Mouse (Mus musculus): ENCODE results near the gene Ddrgk1. TPM values are rescaled to one million over a fixed set of nuclear protein-coding genes. Genes with fewer than 3 reads are reported as not detected.
"Not testable (repeated sequence)": the region's sequence is repeated elsewhere in the genome, so short reads cannot be mapped to it uniquely, and the experiment has no call there.

The Ddrgk1 gene
- polyA plus RNA-seq, 1 experiment from 2014 or later = 138 TPM

DNA sequence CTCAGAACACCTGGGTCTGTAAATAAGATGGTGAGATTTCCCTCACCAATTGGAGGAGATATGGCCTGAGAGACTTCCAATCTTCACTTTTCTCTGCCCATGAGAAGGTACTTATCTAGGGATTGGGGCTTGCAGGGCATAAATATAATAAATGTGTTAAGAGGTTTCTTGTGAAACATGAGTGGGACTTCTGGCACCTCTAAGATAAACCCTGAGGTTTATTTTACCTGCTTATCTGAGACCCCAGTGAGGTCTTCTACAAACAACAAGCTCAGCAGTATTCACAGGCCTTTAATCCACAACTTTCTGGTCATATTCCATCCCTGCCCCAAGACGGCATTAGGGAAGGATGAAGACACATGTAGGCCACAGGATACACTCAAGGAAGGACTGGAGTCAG is 10.7 kb downstream of the Ddrgk1 start:
- ATAC-seq (no peak), DNase-seq (ENCODE audit: low read depth, low spot score) (no peak)
- ChIA-PET CTCF (no interaction called here), POLR2A (no interaction called here)
- in situ Hi-C loops (cut with MboI; ENCODE audit: low pct_unique_long_range_greater_than_20kb) = no loop called here
- TF ChIP-seq CTCF (IDR thresholded peaks at IDR 0.05) = no peak
- H3K27me3 ChIP-seq = no peaks in the 10 kb centered on the region

DNA sequence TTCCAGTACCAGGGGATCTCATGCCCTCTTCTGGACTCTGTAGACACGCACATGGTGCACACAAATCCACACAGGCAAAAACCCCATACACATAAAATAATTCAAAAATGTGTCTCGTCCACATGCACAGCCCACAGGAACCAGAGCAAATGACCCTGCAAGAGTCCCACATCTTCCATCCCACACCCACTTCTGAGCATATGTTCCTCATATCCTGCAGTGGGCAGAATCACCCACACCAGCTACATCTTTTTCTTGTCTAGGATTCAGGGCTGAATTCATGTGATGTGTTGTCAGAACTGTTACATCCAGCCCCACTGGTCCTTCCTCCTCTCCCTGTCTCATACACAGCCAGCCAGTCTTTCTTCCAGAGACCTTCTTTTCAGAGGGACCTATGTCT is 11.2 kb downstream of the Ddrgk1 start:
- in situ Hi-C loops (cut with MboI; ENCODE audit: low pct_unique_long_range_greater_than_20kb) = no loop called here
- no peak for TF ChIP-seq CTCF (IDR thresholded peaks at IDR 0.05)
- ChIA-PET CTCF (no interaction called here), POLR2A (no interaction called here)
- ATAC-seq = no peak
- no peaks in the 10 kb centered on the region for H3K27me3 ChIP-seq
- DNase-seq (ENCODE audit: low read depth, low spot score) = no peak

DNA sequence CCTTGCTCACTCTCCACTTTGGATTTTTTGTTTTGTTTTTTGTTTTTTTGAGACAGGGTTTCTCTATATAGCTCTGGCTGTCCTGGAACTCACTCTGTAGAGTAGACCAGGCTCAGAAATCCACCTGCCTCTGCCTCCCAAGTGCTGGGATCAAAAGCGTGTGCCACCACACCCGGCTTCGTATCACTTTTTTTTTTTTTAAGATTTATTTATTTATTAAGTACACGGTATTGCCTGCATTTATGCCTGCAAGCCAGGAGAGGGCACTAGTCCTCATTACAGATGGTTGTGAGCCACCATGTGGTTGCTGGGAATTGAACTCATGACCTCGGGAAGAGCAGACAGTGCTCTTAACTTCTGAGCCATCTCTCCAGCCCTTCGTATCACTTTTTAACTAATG is 15.4 kb downstream of the Ddrgk1 start:
- H3K27me3 ChIP-seq; DNase-seq (ENCODE audit: low read depth, low spot score); ATAC-seq; POLR2A ChIA-PET; CTCF ChIA-PET; in situ Hi-C loops (cut with MboI; ENCODE audit: low pct_unique_long_range_greater_than_20kb): not testable (repeated sequence)

DNA sequence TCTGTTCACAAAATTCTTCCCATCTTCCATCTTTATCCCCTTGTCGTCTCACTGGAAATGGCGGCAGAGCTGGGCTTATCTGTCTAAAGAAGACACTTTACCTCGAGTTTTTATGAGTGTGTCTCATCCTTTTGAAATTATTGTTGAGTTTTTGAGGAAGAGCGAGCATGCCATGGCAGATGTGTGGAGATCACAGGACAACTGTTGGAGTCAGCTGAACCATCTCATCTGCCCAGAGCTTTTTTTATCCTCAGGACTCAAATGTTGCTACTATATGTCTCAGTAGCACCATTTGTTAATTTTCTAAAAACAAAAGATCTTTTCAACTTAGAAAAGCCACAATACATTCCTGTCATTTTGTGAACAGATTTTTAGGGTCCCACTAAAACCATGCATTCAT is 19.3 kb downstream of the Ddrgk1 start:
- in situ Hi-C loops (cut with MboI; ENCODE audit: low pct_unique_long_range_greater_than_20kb) = no loop called here
- DNase-seq (ENCODE audit: low read depth, low spot score) = no peak
- POLR2A ChIA-PET = interaction anchor here (1.3 kb wide), 1 partner anchor 9 kb away, joined by 3 read pairs; no protein-coding TSS in a partner anchor
- CTCF ChIA-PET = no interaction called here
- H3K27me3 ChIP-seq = no peaks in the 10 kb centered on the region
- no peak for TF ChIP-seq CTCF (IDR thresholded peaks at IDR 0.05)
- no peak for ATAC-seq

DNA sequence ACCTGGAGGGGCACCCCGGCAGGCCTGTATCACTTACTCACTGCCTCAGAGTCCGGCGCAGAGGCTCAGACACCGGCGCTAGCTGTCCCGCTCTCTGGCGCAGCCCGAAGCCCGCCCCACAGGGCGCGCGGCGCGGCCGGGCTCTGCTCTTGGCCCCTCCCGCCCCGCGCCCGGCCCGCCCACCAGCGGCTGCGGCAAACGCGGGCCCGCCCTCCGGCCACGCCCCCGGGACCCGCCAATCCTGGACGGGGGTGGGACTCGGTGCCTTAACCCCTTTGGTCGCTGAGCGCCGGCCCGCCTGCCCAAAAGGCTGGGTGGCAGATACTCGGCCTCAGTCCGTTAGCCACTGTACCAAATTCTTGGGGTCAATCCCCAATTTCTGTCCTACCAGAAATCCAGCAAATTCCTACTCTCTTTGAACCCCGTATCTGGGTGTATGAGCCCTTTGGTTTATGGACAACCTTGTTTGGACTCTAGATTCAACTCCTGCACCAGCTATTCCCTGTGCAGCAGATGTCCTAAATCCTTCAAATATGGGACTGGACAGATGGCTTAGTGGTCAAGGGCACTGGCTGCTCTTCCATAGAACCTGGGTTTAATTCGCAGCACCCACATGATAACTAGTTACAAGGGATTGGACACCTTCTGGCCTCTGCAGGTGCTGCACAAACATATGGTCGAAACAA is 21.6 kb downstream of the Ddrgk1 start, which contains the start of gene Lzts3:
Lzts3 (minus strand) TSS at position 120 of the 686 bp plus-strand sequence.
- TF ChIP-seq CTCF (IDR thresholded peaks at IDR 0.05) = no peak
- POLR2A ChIA-PET = interaction anchor here (0.6 to 0.9 kb wide), 3 partner anchors 10 to 821 kb away, joined by 3 to 4 read pairs (median 3); no protein-coding TSS in a partner anchor
- in situ Hi-C loops (cut with MboI; ENCODE audit: low pct_unique_long_range_greater_than_20kb) = no loop called here
- DNase-seq (ENCODE audit: low read depth, low spot score) (no peak), ATAC-seq (peak; percentile 95)
- CTCF ChIA-PET = no interaction called here
- H3K27me3 ChIP-seq = no peaks in the 10 kb centered on the region

DNA sequence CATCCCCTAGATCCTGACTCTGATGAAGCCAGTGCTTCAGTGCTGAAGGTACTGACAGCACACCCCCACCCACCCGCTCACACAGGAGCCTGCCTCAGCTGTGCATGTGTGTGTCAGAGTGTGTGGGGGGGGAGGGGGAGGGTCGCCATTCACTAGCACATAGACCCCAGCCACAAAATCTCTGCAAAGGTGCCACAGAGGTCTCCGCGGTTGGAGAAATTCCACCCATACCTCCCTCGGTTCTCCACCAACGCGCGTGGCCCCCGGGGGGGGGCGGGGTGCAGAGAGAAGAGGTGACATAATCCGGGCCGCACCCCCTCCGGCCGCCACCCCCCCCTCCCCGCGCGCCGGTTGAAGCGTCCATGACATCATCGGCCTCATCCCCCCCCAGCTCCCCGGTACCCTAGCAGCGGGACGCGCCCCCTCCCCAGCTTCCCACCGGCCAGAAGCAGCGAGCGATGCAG is 22.2 kb downstream of the Ddrgk1 start:
- POLR2A ChIA-PET = interaction anchor here (0.6 to 0.9 kb wide), 2 partner anchors 10 to 821 kb away, joined by 3 to 4 read pairs; no protein-coding TSS in a partner anchor
- in situ Hi-C loops (cut with MboI; ENCODE audit: low pct_unique_long_range_greater_than_20kb) = no loop called here
- ATAC-seq (no peak), DNase-seq (ENCODE audit: low read depth, low spot score) (no peak)
- H3K27me3 ChIP-seq = no peaks in the 10 kb centered on the region
- TF ChIP-seq CTCF (IDR thresholded peaks at IDR 0.05) = no peak
- CTCF ChIA-PET = interaction anchor here (1.1 kb wide), 1 partner anchor 9 kb away, joined by 3 read pairs; no protein-coding TSS in a partner anchor

DNA sequence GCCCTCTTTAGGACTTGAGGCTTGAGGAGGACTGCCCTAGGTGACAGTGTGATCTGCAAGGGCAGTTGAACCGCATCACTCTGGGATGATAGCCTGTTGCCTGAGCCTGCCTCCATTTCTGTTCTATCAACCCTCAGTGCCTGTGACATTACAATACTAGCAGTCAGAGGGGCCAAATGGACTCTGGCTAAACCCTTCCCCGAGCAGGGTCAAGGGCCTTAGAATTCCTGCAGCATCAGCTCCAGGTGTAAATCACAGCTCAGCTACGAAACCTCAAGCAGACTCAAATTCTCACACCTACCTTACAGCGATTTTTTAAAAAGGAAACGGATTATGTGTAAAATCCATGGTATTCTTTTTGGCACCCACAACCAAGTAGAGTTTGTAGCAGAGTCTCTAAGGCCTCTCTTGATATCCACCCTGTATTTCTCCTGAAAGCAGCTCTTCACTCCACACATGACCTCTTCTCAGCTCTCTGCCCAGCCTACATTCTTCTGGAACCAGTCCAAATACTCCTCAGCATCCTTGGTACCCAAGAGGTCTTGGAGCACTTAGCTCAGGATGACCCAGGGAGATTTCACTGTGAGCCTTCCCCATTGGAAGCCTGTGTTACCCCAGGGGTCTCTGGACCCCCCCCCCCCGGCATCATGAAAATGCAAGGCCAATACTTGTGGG is 23.0 kb downstream of the Ddrgk1 start:
- TF ChIP-seq CTCF (IDR thresholded peaks at IDR 0.05) = no peak
- POLR2A ChIA-PET = interaction anchor here (0.9 kb wide), 1 partner anchor 9 kb away, joined by 4 read pairs; no protein-coding TSS in a partner anchor
- H3K27me3 ChIP-seq = no peaks in the 10 kb centered on the region
- in situ Hi-C loops (cut with MboI; ENCODE audit: low pct_unique_long_range_greater_than_20kb) = no loop called here
- ATAC-seq (no peak), DNase-seq (ENCODE audit: low read depth, low spot score) (no peak)
- CTCF ChIA-PET = interaction anchor here (1.1 kb wide), 1 partner anchor 9 kb away, joined by 3 read pairs; no protein-coding TSS in a partner anchor

DNA sequence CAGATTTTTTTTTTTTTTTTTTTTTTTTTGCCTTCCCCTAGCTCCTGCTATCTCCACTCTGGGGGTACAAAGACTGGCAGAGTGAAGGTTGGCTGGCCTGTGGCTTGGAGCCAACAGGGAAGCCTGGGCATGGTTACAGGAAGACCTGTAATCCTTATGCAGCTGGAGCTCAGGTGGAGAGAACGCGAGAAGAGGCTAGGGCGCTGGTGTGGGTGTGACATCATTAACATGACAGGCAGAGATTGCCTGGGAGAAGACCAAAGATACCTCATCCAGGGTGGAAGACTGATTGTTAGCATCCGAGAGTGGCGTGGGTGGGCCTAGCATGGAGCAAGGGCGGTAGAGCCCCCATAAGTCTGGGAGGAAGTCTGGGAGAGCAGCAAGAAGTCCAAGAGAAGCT is 25.2 kb downstream of the Ddrgk1 start:
- no peaks in the 10 kb centered on the region for H3K27me3 ChIP-seq
- no peak for TF ChIP-seq CTCF (IDR thresholded peaks at IDR 0.05)
- DNase-seq (ENCODE audit: low read depth, low spot score) (no peak), ATAC-seq (no peak)
- in situ Hi-C loops (cut with MboI; ENCODE audit: low pct_unique_long_range_greater_than_20kb) = no loop called here
- ChIA-PET CTCF (interaction anchor here (1.9 kb wide), 1 partner anchor 13 kb away, joined by 4 read pairs; no protein-coding TSS in a partner anchor), POLR2A (interaction anchor here (0.6 kb wide), 1 partner anchor 116 kb away, joined by 4 read pairs; no protein-coding TSS in a partner anchor)

DNA sequence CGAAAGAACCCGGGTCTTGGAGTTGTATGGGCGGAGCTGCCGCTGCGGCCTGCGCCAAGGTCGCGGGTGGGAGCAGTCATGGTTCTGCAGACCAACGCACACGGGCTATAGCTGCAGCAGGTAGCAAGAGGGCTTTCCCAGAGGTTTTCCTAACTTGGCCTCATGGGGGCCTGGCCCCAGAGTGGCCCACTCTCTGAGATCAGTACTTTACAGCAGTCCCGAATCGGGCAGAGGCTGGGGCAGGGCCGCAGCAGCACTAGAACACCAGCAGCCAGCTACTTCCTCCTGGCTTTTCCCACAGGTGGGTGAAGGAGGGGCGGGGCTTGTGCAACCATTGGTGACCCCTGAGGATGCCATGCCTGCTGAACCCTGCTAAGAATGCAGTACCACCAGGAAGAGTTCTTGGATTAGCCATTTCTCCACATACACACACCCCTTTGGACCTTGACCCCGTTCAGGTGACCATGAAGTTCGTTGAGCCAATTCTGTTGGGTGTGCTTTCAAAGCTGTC is 26.3 kb downstream of the Ddrgk1 start:
- DNase-seq (ENCODE audit: low read depth, low spot score) = no peak

DNA sequence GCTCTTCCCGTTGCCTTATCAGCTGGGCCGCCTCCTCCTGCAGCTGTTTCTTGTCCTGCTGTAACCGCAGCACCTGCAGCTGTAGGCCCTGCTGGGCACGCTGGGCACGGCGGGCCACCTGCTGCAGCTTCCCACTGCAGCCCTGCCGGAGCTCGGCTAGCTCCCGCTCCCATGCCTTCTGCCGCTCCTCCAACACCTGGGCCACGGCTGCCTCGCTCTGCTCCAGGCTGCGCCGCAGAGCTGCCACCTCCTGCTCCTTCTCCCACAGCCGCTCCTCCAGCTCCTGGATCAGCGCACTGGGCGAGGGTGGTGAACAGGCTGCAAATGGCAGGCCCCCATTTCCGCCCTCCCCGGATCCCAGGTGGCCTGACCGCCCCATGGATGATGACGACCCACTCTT is 28.6 kb downstream of the Ddrgk1 start:
- CTCF ChIA-PET = no interaction called here
- no peaks in the 10 kb centered on the region for H3K27me3 ChIP-seq
- no peak for TF ChIP-seq CTCF (IDR thresholded peaks at IDR 0.05)
- ATAC-seq (no peak), DNase-seq (ENCODE audit: low read depth, low spot score) (no peak)
- in situ Hi-C loops (cut with MboI; ENCODE audit: low pct_unique_long_range_greater_than_20kb) = no loop called here
- POLR2A ChIA-PET = no interaction called here

More for the DNA sequence above, 26.3 kb downstream of the Ddrgk1 start:
- in situ Hi-C loops (cut with MboI; ENCODE audit: low pct_unique_long_range_greater_than_20kb) = no loop called here
- no peak for TF ChIP-seq CTCF (IDR thresholded peaks at IDR 0.05)
- no peaks in the 10 kb centered on the region for H3K27me3 ChIP-seq
- ATAC-seq = no peak
- POLR2A ChIA-PET = no interaction called here
- CTCF ChIA-PET = interaction anchor here (1.9 kb wide), 1 partner anchor 12 kb away, joined by 4 read pairs; no protein-coding TSS in a partner anchor

Data from Patski (cell line).